Mouse (Mus musculus): ENCODE results near the gene Olfr507.
"Not testable (repeated sequence)": the region's sequence is repeated elsewhere in the genome, so short reads cannot be mapped to it uniquely, and the experiment has no call there.

Gene Olfr507

GRCm38 (mm10) chr7:108621514-108621913 lies at the start of gene Olfr507:
Olfr507 (plus strand) TSS chr7:108621814.
- in situ Hi-C loops (cut with MseI, MboI) = no loop called here

GRCm38 (mm10) chr7:108589797-108590196 lies 31.8 kb upstream of the Olfr507 start:
- in situ Hi-C loops (cut with MseI, MboI) = no loop called here

GRCm38 (mm10) chr7:108601916-108602315 lies 19.7 kb upstream of the Olfr507 start:
- in situ Hi-C loops (cut with MseI, MboI) = not testable (repeated sequence)

- in situ Hi-C loops (cut with MseI, MboI) = no loop called here
Observed at GRCm38 (mm10) chr7:108610487-108610886, 11.1 kb upstream of the Olfr507 start, which contains the start of gene Olfr506. Olfr506 (plus strand) TSS chr7:108610787.

- in situ Hi-C loops (cut with MseI, MboI) = no loop called here
Observed at GRCm38 (mm10) chr7:108614110-108614509, 7.5 kb upstream of the Olfr507 start.

- in situ Hi-C loops (cut with MseI, MboI) = not testable (repeated sequence)
Observed at GRCm38 (mm10) chr7:108616781-108617180, 4.8 kb upstream of the Olfr507 start.

- in situ Hi-C loops (cut with MseI, MboI) = no loop called here
Observed at GRCm38 (mm10) chr7:108629694-108630093, 8.1 kb downstream of the Olfr507 start, which contains the start of gene Olfr508. Olfr508 (plus strand) TSS chr7:108629994.

- in situ Hi-C loops (cut with MseI, MboI) = no loop called here
Observed at GRCm38 (mm10) chr7:108651806-108652205, 30.2 kb downstream of the Olfr507 start, which contains the start of gene Olfr509. Olfr509 (minus strand) TSS chr7:108651906.

GRCm38 (mm10) chr7:108662419-108662818 lies 40.8 kb downstream of the Olfr507 start:
- in situ Hi-C loops (cut with MseI, MboI) = no loop called here

- in situ Hi-C loops (cut with MseI, MboI) = no loop called here
Observed at GRCm38 (mm10) chr7:108666118-108666517, 44.5 kb downstream of the Olfr507 start, which contains the start of gene Olfr510. Olfr510 (plus strand) TSS chr7:108666418.

GRCm38 (mm10) chr7:108671058-108671457 lies 49.4 kb downstream of the Olfr507 start:
- in situ Hi-C loops (cut with MseI, MboI) = no loop called here

Measured in mouse trophoblast stem cell (cell line).